Mouse (Mus musculus) liver, embryonic 12.5 days (tissue): ENCODE results near the gene Wdr73. TPM values are rescaled to one million over a fixed set of nuclear protein-coding genes. Genes with fewer than 3 reads are reported as not detected.
A peak's percentile ranks its signal among the peaks of the same experiment; 100 is the strongest.

Source experiments
- ATAC-seq: fragments of 200-750 bp; cut with Nextera tagmentation; 2 replicates; pipeline ENCODE4 v1.8.0; 2017; ENCODE audit warnings: moderate number of reproducible peaks, mild to moderate bottlenecking, moderate library complexity
- H3K27ac ChIP-seq: fragments of 300-500 bp; sonication (generic); 2 replicates; pipeline ENCODE4 v1.5.1; 2016; ENCODE audit warnings: mild to moderate bottlenecking
- H3K27me3 ChIP-seq: fragments of 300-500 bp; sonication (generic); replicated peaks from 2 replicates; pipeline ENCODE4 v1.6.1; 2016; ENCODE audit warnings: mild to moderate bottlenecking, moderate library complexity
- H3K36me3 ChIP-seq: fragments of 300-500 bp; sonication (generic); 2 replicates; pipeline ENCODE4 v1.6.1; 2016; ENCODE audit warnings: mild to moderate bottlenecking, moderate library complexity
- H3K4me1 ChIP-seq: fragments of 300-500 bp; sonication (generic); 2 replicates; pipeline ENCODE4 v1.6.1; 2016
- H3K4me2 ChIP-seq: fragments of 300-500 bp; sonication (generic); 2 replicates; pipeline ENCODE4 v1.6.1; 2016; ENCODE audit warnings: mild to moderate bottlenecking, moderate library complexity
- H3K4me3 ChIP-seq: fragments of 300-500 bp; sonication (generic); 2 replicates; pipeline ENCODE4 v1.5.1; 2016; ENCODE audit warnings: mild to moderate bottlenecking, moderate library complexity
- H3K9ac ChIP-seq: fragments of 300-500 bp; sonication (generic); 2 replicates; pipeline ENCODE4 v1.6.1; 2016; ENCODE audit warnings: mild to moderate bottlenecking, moderate library complexity
- H3K9me3 ChIP-seq: fragments of 300-500 bp; sonication (generic); replicated peaks from 2 replicates; pipeline ENCODE4 v1.6.1; 2016; ENCODE audit warnings: mild to moderate bottlenecking, moderate library complexity
- WGBS: fragments of 180-500 bp; shearing (Covaris S2); methylation state at CpG from one replicate; pipeline ENCODE4 v1.1.7; 2016; ENCODE audit not compliant: insufficient replicate concordance; 5-methylcytosine and 5-hydroxymethylcytosine counted together
- polyA plus RNA-seq: library from polyadenylated mRNA; unstranded; fragments of >200 nt; fragmentation: Nextera tagmentation; extraction: Ambion mirVana; gene quantifications from 2 replicates; pipeline ENCODE4 v1.2.1, GENCODE M21; 2016

The Wdr73 gene
- polyA plus RNA-seq, 1 experiment from 2014 or later = 29.1 TPM

DNA sequence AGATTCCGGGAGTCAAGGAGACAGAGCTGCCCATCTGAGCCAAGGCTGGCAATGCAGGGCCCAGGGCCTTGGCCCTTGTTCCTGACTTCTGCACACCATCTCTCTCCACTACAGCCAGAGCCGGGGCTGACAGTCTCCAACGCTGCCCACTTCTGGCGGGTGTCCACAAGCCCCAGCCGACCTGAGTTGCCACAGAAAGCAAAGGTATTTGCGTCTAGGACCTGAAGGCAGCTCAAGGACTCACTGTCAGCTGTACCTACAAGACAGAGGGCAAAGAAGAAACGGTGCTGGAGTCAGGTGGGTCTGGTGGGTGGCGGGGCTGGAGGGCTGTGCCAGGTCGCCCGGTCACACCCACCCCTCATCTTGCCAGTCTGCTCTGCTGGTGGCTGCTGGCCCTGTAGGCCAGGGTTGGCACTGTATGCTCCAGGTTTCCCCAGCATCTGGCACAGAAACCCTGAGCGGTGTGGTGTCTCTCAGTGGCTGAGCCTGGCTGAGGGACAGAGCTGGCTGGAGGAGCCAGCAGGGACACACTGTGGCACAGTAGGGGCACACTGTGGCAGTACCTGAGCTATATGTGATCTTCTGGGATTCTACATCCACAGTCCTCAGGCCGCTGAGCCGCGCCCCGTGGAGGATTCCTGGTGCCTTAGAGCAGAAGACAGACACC is 7.8 kb downstream of the Wdr73 start:
- Histone ChIP-seq H3K4me1 (peaks cover 26% of the 10 kb centered on the region), H3K36me3 (peaks cover 88% of the 10 kb centered on the region), H3K27me3 (no peaks in the 10 kb centered on the region), H3K4me3 (no peak overlapping the region), H3K9me3 (no peaks in the 10 kb centered on the region), H3K27ac (no peak overlapping the region), H3K9ac (no peak overlapping the region), H3K4me2 (no peak overlapping the region)
- 84% methylated on average over 15 of the region's 15 CpGs for WGBS
- 0 out of 2 replicates have a peak, but pooled peaks have one; percentile 10 for ATAC-seq

DNA sequence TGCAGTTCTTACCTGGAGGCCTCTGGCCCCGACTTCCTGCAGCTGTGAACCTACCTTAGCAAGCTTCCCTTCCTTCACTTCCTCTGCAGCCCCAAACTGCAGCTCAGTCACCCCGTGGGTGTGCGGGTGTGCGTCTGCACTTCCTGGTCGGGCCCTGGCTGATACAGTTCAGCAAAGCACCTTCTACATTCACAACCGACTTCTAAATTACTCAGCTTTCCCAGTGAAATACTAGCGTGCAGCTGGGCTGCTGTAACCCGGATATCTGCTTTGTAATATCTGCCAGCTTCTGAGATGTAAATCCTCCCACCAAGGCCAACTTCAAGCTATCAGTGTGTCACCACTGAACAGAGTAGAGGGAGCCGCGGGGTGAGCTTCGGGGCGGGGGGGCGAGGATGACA is 11.2 kb downstream of the Wdr73 start:
- Histone ChIP-seq H3K27me3 (no peaks in the 10 kb centered on the region), H3K4me1 (0 out of 2 replicates have a peak, but pooled peaks cover 8% of the 10 kb centered on the region), H3K4me2 (no peak overlapping the region), H3K27ac (0 out of 2 replicates have a peak overlapping the region, but pooled peaks have one; percentile 20), H3K9ac (no peak overlapping the region), H3K36me3 (peaks cover 56% of the 10 kb centered on the region), H3K9me3 (no peaks in the 10 kb centered on the region), H3K4me3 (no peak overlapping the region)
- WGBS = 59% methylated on average over 13 of the region's 13 CpGs
- ATAC-seq = no peak

DNA sequence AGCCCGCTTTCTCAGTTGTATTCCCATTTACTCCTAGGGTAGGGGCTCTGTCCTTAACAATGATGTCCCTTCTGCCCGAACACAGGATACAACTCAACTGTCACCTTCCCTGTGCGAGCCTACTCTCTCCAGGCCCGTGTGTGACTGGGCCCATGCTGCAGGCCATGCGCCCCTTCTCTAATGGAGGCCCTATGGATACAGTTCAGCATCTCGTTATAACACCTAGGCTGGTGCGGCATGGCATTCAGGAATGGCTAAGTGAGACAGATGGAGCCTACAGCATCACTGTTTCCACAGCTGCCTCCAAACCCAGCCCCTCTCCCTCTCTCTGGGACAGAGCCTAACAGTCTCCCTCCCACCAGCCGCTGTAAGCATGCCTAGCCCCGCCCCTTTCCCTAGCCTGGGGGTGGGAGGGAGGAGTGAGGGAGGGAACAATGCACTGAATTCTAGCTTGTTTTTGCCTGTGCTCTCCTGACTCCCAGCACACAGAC is 12.0 kb downstream of the Wdr73 start:
- no peak overlapping the region for H3K9ac ChIP-seq
- H3K4me2 ChIP-seq = no peak overlapping the region
- 61% methylated on average over 9 of the region's 9 CpGs for WGBS

DNA sequence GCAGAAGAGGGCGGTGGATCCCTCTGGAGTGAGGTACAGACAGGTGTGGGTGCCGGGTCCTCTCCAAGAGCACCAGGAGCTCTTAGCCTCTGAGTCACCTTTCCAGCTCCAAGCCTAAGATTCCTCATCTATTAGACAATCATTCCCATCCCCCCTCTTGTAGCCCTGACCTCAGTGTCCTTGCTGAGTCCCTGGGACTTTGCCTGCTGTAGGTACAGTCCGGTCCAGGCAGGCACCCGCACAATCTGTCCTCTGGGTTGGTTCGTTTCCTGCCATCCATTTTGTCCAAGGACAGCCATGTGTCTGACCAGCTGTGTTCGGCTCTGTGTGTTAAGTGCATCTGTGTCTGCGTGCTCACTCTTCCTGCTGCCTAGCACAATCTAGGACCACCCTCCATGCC is 12.5 kb downstream of the Wdr73 start:
- peak; percentile 11; the same call in 1 of the 2 replicates for ATAC-seq
- Histone ChIP-seq H3K4me3 (no peak overlapping the region), H3K4me2 (no peak overlapping the region), H3K9ac (no peak overlapping the region), H3K27me3 (no peaks in the 10 kb centered on the region), H3K4me1 (0 out of 2 replicates have a peak, but pooled peaks cover 8% of the 10 kb centered on the region), H3K36me3 (peaks cover 44% of the 10 kb centered on the region), H3K9me3 (no peaks in the 10 kb centered on the region), H3K27ac (no peak overlapping the region)
- 74% methylated on average over 7 of the region's 7 CpGs for WGBS

More for the DNA sequence above, 12.0 kb downstream of the Wdr73 start:
- peak; percentile 41; the same call in 1 of the 2 replicates for ATAC-seq
- Histone ChIP-seq H3K4me3 (no peak overlapping the region), H3K36me3 (peaks cover 49% of the 10 kb centered on the region), H3K27me3 (no peaks in the 10 kb centered on the region), H3K9me3 (no peaks in the 10 kb centered on the region), H3K27ac (peak overlapping the region; percentile 17; the same call in 1 of the 2 replicates), H3K4me1 (0 out of 2 replicates have a peak, but pooled peaks cover 8% of the 10 kb centered on the region)

DNA sequence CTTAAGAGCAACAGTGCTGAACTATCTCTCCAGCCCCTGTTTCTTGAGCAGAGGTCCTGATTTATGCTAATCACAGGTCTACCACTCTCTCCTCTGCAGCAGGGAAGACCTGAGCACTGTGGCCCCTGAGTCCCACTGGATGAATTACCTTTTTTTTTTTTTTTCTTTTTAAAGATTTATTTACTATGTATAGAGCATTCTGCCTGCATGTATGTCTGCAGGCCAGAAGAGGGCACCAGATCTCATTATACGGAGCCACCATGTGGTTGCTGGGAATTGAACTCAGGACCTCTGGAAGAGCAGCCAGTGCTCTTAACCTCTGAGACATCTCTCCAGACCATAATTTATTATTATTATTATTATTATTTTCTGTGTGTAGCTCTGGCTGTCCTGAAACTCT is 15.4 kb downstream of the Wdr73 start:
- no peak for ATAC-seq
- H3K36me3 ChIP-seq = peaks cover 15% of the 10 kb centered on the region
- no peak overlapping the region for H3K9ac ChIP-seq
- H3K4me3 ChIP-seq = no peak overlapping the region
- peaks cover 15% of the 10 kb centered on the region for H3K4me1 ChIP-seq
- 21% methylated on average over 1 of the region's 1 CpGs for WGBS
- H3K9me3 ChIP-seq = no peaks in the 10 kb centered on the region
- H3K4me2 ChIP-seq = no peak overlapping the region
- no peaks in the 10 kb centered on the region for H3K27me3 ChIP-seq
- no peak overlapping the region for H3K27ac ChIP-seq

DNA sequence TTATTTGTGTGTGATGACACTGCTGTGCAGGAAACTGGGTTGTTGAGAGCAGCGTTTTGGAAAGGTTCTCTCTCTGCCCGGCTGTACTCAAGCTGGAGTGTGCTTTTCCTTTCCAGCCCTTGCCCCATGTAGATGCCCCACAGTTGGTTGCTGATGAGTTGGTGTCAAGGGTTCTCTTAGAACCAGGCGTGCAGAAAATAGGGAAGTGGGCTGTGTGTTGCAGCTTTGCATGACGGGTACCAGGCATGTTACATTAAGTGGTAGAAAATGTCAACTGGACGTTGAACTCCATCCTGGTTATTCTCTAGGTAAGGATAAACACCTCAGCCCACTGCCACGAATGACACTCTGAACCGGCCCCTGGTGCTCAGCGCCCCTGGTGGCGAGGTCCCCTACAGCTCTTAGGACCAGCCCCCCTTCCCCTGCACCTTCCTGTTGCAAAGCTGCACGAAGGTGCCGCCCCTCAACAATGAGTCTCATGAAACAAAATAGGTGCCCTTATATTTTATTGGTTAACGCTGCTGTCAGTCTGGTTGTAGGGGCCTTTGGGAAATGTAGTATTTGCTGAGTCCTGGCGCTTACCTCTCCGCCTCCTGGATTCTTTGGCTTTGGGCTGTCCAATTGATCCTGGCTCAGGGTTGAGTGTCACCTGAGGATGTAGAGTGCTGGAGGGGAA is 18.1 kb downstream of the Wdr73 start:
- no peaks in the 10 kb centered on the region for H3K9me3 ChIP-seq

DNA sequence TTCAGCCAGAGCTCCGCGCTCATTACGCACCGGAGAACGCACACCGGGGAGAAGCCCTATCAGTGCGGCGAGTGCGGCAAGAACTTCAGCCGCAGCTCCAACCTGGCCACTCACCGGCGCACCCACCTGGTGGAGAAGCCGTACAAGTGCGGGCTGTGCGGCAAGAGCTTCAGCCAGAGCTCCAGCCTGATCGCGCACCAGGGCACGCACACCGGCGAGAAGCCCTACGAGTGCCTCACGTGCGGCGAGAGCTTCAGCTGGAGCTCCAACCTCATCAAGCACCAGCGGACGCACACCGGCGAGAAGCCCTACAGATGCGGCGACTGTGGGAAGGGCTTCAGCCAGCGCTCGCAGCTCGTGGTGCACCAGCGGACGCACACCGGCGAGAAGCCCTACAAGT is 25.3 kb downstream of the Wdr73 start:
- ATAC-seq = no peak
- peaks cover 32% of the 10 kb centered on the region for H3K27me3 ChIP-seq
- H3K4me3 ChIP-seq = no peak overlapping the region
- peaks cover 49% of the 10 kb centered on the region for H3K36me3 ChIP-seq
- 0 out of 2 replicates have a peak overlapping the region, but pooled peaks have one; percentile 4 for H3K9ac ChIP-seq
- H3K9me3 ChIP-seq = no peaks in the 10 kb centered on the region
- 35% methylated on average over 37 of the region's 37 CpGs for WGBS
- 0 out of 2 replicates have a peak overlapping the region, but pooled peaks have one; percentile 6 for H3K4me2 ChIP-seq
- H3K4me1 ChIP-seq = peaks cover 7% of the 10 kb centered on the region; the same call in 1 of the 2 replicates
- H3K27ac ChIP-seq = no peak overlapping the region

More for the DNA sequence above, 18.1 kb downstream of the Wdr73 start:
- 17% methylated on average over 14 of the region's 14 CpGs for WGBS
- Histone ChIP-seq H3K27ac (no peak overlapping the region), H3K27me3 (no peaks in the 10 kb centered on the region), H3K4me1 (peaks cover 7% of the 10 kb centered on the region), H3K4me3 (peak overlapping the region; percentile 23), H3K9ac (no peak overlapping the region), H3K36me3 (no peaks in the 10 kb centered on the region), H3K4me2 (peak overlapping the region; percentile 55)
- ATAC-seq = peak; percentile 82

DNA sequence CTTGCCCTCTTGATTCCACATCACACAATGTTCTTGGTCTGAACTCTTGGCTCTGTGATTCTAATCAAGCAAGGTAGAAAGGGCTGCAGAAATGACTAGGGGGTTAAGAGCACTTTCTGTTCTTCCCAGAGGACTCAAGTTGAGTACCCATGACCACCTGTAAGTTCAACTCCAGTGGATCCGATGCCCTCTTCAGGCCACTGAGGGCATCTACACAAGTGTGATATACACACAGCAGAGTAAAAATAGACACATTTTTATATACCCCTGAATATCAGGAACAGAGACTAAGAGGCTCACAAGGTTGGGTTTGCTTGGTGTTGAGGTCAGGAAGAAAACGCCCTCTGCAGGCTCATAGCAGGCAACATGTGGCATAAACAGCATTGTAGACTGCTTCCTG is 27.4 kb downstream of the Wdr73 start:
- Histone ChIP-seq H3K27me3 (peaks cover 32% of the 10 kb centered on the region), H3K27ac (no peak overlapping the region), H3K4me3 (no peak overlapping the region), H3K4me1 (peaks cover 7% of the 10 kb centered on the region; the same call in 1 of the 2 replicates), H3K9ac (no peak overlapping the region), H3K36me3 (peaks cover 56% of the 10 kb centered on the region), H3K9me3 (no peaks in the 10 kb centered on the region), H3K4me2 (no peak overlapping the region)
- no peak for ATAC-seq
- WGBS = 84% methylated on average over 2 of the region's 2 CpGs

DNA sequence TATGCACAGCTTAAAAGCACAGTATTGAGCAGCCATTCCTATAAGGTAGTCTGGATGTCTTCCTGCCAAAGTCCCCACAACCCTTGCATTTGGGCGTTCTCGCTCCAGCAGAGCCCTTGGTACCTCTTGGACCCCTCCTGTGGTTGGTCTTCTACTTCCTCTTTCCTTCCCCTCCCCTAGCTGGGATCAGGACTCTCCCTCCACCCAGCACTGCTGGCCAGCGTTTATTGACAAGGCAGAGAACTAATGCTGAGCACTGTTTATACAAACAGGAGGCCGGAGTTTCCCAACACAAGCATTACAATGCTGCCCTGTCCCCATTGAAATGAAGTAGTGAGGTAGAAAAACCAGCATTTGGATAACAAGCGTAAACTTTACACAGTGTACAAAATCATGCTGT is 28.0 kb downstream of the Wdr73 start:
- H3K9me3 ChIP-seq = no peaks in the 10 kb centered on the region
- 0 out of 2 replicates have a peak overlapping the region, but pooled peaks have one; percentile 20 for H3K27ac ChIP-seq
- peaks cover 7% of the 10 kb centered on the region; the same call in 1 of the 2 replicates for H3K4me1 ChIP-seq
- no peak; the same call in 1 of the 2 replicates for ATAC-seq
- H3K9ac ChIP-seq = no peak overlapping the region
- H3K36me3 ChIP-seq = peaks cover 62% of the 10 kb centered on the region
- H3K27me3 ChIP-seq = peaks cover 32% of the 10 kb centered on the region
- H3K4me3 ChIP-seq = no peak overlapping the region
- H3K4me2 ChIP-seq = no peak overlapping the region
- WGBS = 40% methylated on average over 5 of the region's 5 CpGs

DNA sequence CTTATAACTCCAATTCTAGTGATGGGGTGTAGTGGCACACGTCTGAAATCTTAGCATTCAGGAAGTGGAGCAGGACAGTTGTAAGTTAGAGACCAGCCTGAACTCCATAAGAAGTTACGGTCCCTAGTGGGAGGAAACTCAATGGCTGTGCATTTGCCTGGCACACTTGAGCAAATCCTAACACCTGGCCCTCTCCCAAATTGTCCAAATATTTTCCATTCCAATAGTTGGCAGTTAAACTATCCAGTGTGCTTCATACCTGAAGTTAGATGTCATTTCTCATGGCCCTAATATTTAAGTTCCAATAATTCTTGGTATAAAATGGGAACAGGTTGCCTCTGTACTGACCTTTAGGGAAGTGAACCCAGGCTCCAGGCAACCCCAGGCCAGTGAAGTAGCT is 32.4 kb downstream of the Wdr73 start:
- ATAC-seq = no peak
- 73% methylated on average over 2 of the region's 2 CpGs for WGBS
- no peak overlapping the region for H3K4me2 ChIP-seq

DNA sequence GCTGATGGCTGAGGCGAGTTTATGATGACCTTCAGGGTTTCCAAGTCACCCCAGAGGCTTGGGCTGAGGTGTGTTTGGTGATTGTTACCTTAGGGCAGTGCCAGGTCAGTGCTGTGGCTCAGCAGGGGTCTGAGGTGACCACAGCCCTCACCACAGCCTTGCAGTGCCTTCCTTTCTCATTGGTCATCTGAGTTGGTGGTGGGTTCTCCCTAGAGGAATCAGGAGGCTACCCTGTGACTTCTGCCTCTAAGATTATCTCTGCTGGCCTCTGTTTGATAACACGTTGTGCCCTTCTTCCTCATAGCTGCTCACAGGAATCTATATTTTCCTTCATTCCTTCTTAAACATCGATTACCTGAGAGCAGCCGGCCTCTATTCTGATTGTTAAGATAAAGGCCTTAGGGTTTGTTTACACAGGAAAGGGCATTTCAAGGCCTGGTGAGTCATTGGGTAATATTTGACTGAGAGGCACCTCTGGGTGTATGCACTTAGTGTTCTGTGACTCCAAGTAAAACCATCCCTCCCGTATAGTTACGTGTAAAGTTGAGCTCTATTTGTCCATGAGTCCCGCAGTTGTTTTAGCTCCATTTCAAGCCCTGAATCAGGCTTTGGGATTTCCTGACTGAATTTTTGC is 34.4 kb downstream of the Wdr73 start:
- Histone ChIP-seq H3K36me3 (peaks cover 35% of the 10 kb centered on the region), H3K9ac (0 out of 2 replicates have a peak overlapping the region, but pooled peaks have one; percentile 2), H3K9me3 (no peaks in the 10 kb centered on the region), H3K27me3 (no peaks in the 10 kb centered on the region), H3K4me2 (no peak overlapping the region), H3K27ac (0 out of 2 replicates have a peak overlapping the region, but pooled peaks have one; percentile 33), H3K4me3 (no peak overlapping the region), H3K4me1 (peaks cover 45% of the 10 kb centered on the region)
- ATAC-seq = no peak
- WGBS = 40% methylated on average over 7 of the region's 7 CpGs

More for the DNA sequence above, 32.4 kb downstream of the Wdr73 start:
- Histone ChIP-seq H3K36me3 (peaks cover 39% of the 10 kb centered on the region), H3K4me1 (peaks cover 30% of the 10 kb centered on the region), H3K4me3 (no peak overlapping the region), H3K27me3 (no peaks in the 10 kb centered on the region), H3K9me3 (no peaks in the 10 kb centered on the region), H3K9ac (no peak overlapping the region), H3K27ac (no peak overlapping the region)
